Mouse (Mus musculus): ENCODE results near the gene C1qtnf4. TPM values are rescaled to one million over a fixed set of nuclear protein-coding genes. Genes with fewer than 3 reads are reported as not detected.
A peak's percentile ranks its signal among the peaks of the same experiment; 100 is the strongest.

The C1qtnf4 gene
- polyA plus RNA-seq (2015; fragmentation: Nextera tagmentation; extraction: Ambion mirVana) = 68.5 and 70.6 TPM in 2 replicates

GRCm38 (mm10) chr2:90885218-90886041, at the start of gene C1qtnf4:
C1qtnf4 (plus strand) TSS chr2:90885860.
- peak within 1 kb of the TSS; percentile 74 for H3K4me3 ChIP-seq
- H3K4me2 ChIP-seq (replicated peaks) = peak within 1 kb of the TSS; percentile 83
- H3K27ac ChIP-seq (replicated peaks) = peak within 1 kb of the TSS; percentile 86
- peak; percentile 84 for ATAC-seq (replicated peaks)
- no peaks in the 10 kb centered on the region for H3K9me3 ChIP-seq
- H3K27me3 ChIP-seq = peaks cover 18% of the 10 kb centered on the region; the same call in 1 of the 2 replicates
- peak within 1 kb of the TSS; percentile 93 for H3K9ac ChIP-seq (replicated peaks)
- 1% methylated on average over 45 of the region's 45 CpGs for WGBS
- no peaks in the 10 kb centered on the region for H3K36me3 ChIP-seq
- peaks cover 37% of the 10 kb centered on the region for H3K4me1 ChIP-seq

DNA sequence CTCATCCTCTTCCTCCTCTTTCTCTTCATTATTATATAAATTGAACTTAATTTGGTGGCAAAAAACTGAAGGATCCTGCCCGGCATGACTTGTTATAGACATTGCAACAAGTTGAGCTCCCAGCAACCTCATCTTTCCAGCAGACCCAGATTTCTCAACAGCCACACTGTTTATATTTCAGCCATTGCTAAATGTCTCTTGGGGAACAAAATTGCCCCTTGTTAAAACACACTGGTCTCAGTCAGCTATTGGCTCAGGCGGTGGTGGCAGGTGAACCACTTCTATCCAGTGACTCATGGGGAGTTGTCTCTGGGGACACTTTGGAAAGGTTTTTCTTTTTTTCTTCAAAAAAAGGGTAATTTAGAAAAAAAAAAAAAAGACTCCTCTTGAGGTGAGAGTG, 47.0 kb upstream of the C1qtnf4 start:
- Histone ChIP-seq H3K4me2 (replicated peaks) (no peak overlapping the region), H3K9ac (replicated peaks) (no peak overlapping the region)
- 88% methylated on average over 2 of the region's 2 CpGs for WGBS

GRCm38 (mm10) chr2:90843666-90844065, 42.0 kb upstream of the C1qtnf4 start:
- 67% methylated on average over 1 of the region's 1 CpGs for WGBS
- no peak for ATAC-seq (replicated peaks)
- Histone ChIP-seq H3K36me3 (no peaks in the 10 kb centered on the region), H3K9ac (replicated peaks) (no peak overlapping the region), H3K4me2 (replicated peaks) (no peak overlapping the region), H3K27ac (replicated peaks) (no peak overlapping the region), H3K4me3 (no peak overlapping the region), H3K4me1 (peaks cover 16% of the 10 kb centered on the region), H3K27me3 (no peaks in the 10 kb centered on the region), H3K9me3 (no peaks in the 10 kb centered on the region)

More for the DNA sequence above, 47.0 kb upstream of the C1qtnf4 start:
- no peaks in the 10 kb centered on the region for H3K27me3 ChIP-seq
- no peak overlapping the region for H3K27ac ChIP-seq (replicated peaks)
- no peaks in the 10 kb centered on the region for H3K9me3 ChIP-seq
- H3K4me1 ChIP-seq = no peaks in the 10 kb centered on the region
- ATAC-seq (replicated peaks) = no peak
- no peaks in the 10 kb centered on the region for H3K36me3 ChIP-seq
- no peak overlapping the region for H3K4me3 ChIP-seq

GRCm38 (mm10) chr2:90844262-90844661, 41.4 kb upstream of the C1qtnf4 start:
- Histone ChIP-seq H3K4me1 (peaks cover 22% of the 10 kb centered on the region), H3K9me3 (no peaks in the 10 kb centered on the region), H3K36me3 (no peaks in the 10 kb centered on the region; the same call in 1 of the 2 replicates), H3K4me2 (replicated peaks) (no peak overlapping the region), H3K4me3 (no peak overlapping the region), H3K9ac (replicated peaks) (no peak overlapping the region), H3K27me3 (no peaks in the 10 kb centered on the region), H3K27ac (replicated peaks) (no peak overlapping the region)
- no peak for ATAC-seq (replicated peaks)
- WGBS = 81% methylated on average over 5 of the region's 5 CpGs

DNA sequence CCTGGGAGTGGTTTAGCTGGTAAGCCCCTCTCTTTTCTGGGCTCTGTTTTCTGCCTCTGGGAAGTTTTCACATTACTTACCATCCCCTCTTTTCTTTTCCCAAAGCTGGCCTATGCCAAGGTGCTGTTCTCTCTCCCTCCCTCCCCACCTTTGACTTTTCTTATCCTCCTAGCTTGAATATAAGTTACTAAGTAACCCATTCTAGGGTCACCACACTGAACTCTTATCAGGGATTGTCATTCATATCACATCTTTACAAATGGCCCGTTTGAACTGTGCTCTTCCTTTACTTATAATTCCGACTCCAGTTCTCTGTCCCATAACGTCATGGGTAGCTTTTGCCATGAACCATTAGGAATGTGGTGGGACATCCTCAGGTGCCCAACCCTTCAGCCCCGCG, 40.4 kb upstream of the C1qtnf4 start:
- Histone ChIP-seq H3K27ac (replicated peaks) (no peak overlapping the region), H3K9me3 (no peaks in the 10 kb centered on the region), H3K4me3 (no peak overlapping the region), H3K36me3 (peaks cover 1% of the 10 kb centered on the region; the same call in 1 of the 2 replicates), H3K9ac (replicated peaks) (no peak overlapping the region), H3K4me2 (replicated peaks) (no peak overlapping the region), H3K4me1 (peaks cover 24% of the 10 kb centered on the region), H3K27me3 (no peaks in the 10 kb centered on the region)
- 80% methylated on average over 5 of the region's 5 CpGs for WGBS
- no peak for ATAC-seq (replicated peaks)

GRCm38 (mm10) chr2:90846171-90846570, 39.5 kb upstream of the C1qtnf4 start:
- peak overlapping the region; percentile 63 for H3K9ac ChIP-seq (replicated peaks)
- peak; percentile 6; the same call in 1 of the 2 replicates for ATAC-seq (replicated peaks)
- peak overlapping the region; percentile 73 for H3K4me2 ChIP-seq (replicated peaks)
- peaks cover 24% of the 10 kb centered on the region for H3K4me1 ChIP-seq
- WGBS = 44% methylated on average over 6 of the region's 6 CpGs
- H3K36me3 ChIP-seq = peaks cover 11% of the 10 kb centered on the region
- H3K4me3 ChIP-seq = peak overlapping the region; percentile 79
- H3K27ac ChIP-seq (replicated peaks) = peak overlapping the region; percentile 90
- H3K27me3 ChIP-seq = no peaks in the 10 kb centered on the region
- H3K9me3 ChIP-seq = no peaks in the 10 kb centered on the region

- Histone ChIP-seq H3K9me3 (no peaks in the 10 kb centered on the region), H3K4me3 (peak overlapping the region; percentile 79), H3K4me1 (peaks cover 24% of the 10 kb centered on the region), H3K27me3 (no peaks in the 10 kb centered on the region), H3K9ac (replicated peaks) (peak overlapping the region; percentile 63), H3K27ac (replicated peaks) (peak overlapping the region; percentile 90), H3K36me3 (peaks cover 15% of the 10 kb centered on the region), H3K4me2 (replicated peaks) (peak overlapping the region; percentile 73)
- peak; percentile 47 for ATAC-seq (replicated peaks)
- 2% methylated on average over 8 of the region's 8 CpGs for WGBS
These were observed 39.1 kb upstream of the C1qtnf4 start for GRCm38 (mm10) chr2:90846597-90846954.

GRCm38 (mm10) chr2:90846955-90847680, 38.5 kb upstream of the C1qtnf4 start, which contains the start of gene Mtch2:
Mtch2 (plus strand) TSS chr2:90847155.
- under 1% methylated on average over 60 of the region's 67 CpGs for WGBS
- Histone ChIP-seq H3K27me3 (no peaks in the 10 kb centered on the region), H3K27ac (replicated peaks) (peak within 1 kb of the TSS; percentile 90), H3K9me3 (no peaks in the 10 kb centered on the region), H3K4me1 (peaks cover 24% of the 10 kb centered on the region), H3K4me2 (replicated peaks) (peak within 1 kb of the TSS; percentile 73), H3K9ac (replicated peaks) (peak within 1 kb of the TSS; percentile 93), H3K4me3 (peak within 1 kb of the TSS; percentile 79), H3K36me3 (peaks cover 20% of the 10 kb centered on the region)
- ATAC-seq (replicated peaks) = peak; percentile 95

- WGBS = under 1% methylated on average over 13 of the region's 13 CpGs
- H3K27me3 ChIP-seq = no peaks in the 10 kb centered on the region
- ATAC-seq (replicated peaks) = no peak
- no peaks in the 10 kb centered on the region for H3K9me3 ChIP-seq
- peak overlapping the region; percentile 55 for H3K4me2 ChIP-seq (replicated peaks)
- H3K36me3 ChIP-seq = peaks cover 24% of the 10 kb centered on the region
- peaks cover 24% of the 10 kb centered on the region for H3K4me1 ChIP-seq
- peak overlapping the region; percentile 90 for H3K27ac ChIP-seq (replicated peaks)
- peak overlapping the region; percentile 93 for H3K9ac ChIP-seq (replicated peaks)
- peak overlapping the region; percentile 79 for H3K4me3 ChIP-seq
These were observed 38.0 kb upstream of the C1qtnf4 start for GRCm38 (mm10) chr2:90847681-90848050.

DNA sequence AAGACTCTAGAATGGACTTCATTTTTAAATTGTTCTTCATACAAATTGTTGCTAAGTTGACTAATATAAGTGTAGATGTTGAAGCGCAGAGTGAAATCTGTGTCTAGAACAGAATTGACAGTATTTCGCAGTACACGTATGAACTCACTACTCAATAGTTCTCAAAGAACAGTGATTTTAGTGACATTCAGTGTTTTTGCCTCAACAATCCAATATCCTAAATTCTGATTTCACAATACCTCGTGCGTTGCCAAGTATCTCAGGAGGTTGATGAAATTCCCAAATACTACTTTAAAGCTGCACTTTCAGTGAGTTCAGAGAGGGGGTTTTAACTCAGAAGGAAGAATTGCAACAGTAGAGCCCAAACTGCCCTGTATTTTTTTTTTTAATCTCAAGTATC, 37.3 kb upstream of the C1qtnf4 start:
- 91% methylated on average over 5 of the region's 5 CpGs for WGBS
- Histone ChIP-seq H3K4me1 (peaks cover 24% of the 10 kb centered on the region), H3K4me2 (replicated peaks) (peak overlapping the region; percentile 55), H3K4me3 (peak overlapping the region; percentile 79), H3K9me3 (no peaks in the 10 kb centered on the region), H3K27ac (replicated peaks) (peak overlapping the region; percentile 90), H3K9ac (replicated peaks) (peak overlapping the region; percentile 93; the same call in 1 of the 2 replicates), H3K27me3 (no peaks in the 10 kb centered on the region), H3K36me3 (peaks cover 30% of the 10 kb centered on the region)
- ATAC-seq (replicated peaks) = no peak

GRCm38 (mm10) chr2:90850401-90850800, 35.3 kb upstream of the C1qtnf4 start:
- no peak for ATAC-seq (replicated peaks)
- Histone ChIP-seq H3K9me3 (no peaks in the 10 kb centered on the region), H3K36me3 (peaks cover 46% of the 10 kb centered on the region), H3K4me2 (replicated peaks) (no peak overlapping the region), H3K4me1 (peaks cover 24% of the 10 kb centered on the region), H3K27me3 (no peaks in the 10 kb centered on the region), H3K27ac (replicated peaks) (no peak overlapping the region), H3K4me3 (no peak overlapping the region), H3K9ac (replicated peaks) (no peak overlapping the region)
- 91% methylated on average over 1 of the region's 1 CpGs for WGBS

- WGBS = 98% methylated on average over 2 of the region's 2 CpGs
- no peak for ATAC-seq (replicated peaks)
- H3K4me1 ChIP-seq = no peaks in the 10 kb centered on the region
These were observed 24.2 kb upstream of the C1qtnf4 start for GRCm38 (mm10) chr2:90861486-90861885.

More at GRCm38 (mm10) chr2:90861486-90861885, 24.2 kb upstream of the C1qtnf4 start:
- H3K4me3 ChIP-seq = no peak overlapping the region
- H3K36me3 ChIP-seq = peaks cover 82% of the 10 kb centered on the region
- no peak overlapping the region for H3K27ac ChIP-seq (replicated peaks)
- H3K27me3 ChIP-seq = no peaks in the 10 kb centered on the region
- H3K9ac ChIP-seq (replicated peaks) = no peak overlapping the region
- no peaks in the 10 kb centered on the region for H3K9me3 ChIP-seq
- H3K4me2 ChIP-seq (replicated peaks) = no peak overlapping the region
